Mouse (Mus musculus) R1 (cell line): ENCODE measurements around the gene Tmem245.

Experiments
- DNase-seq: peaks from one replicate; pipeline ENCODE4 v3.0.0-alpha.2; 2018; ENCODE audit warnings: low read depth, low spot score

Gene Tmem245

DNA sequence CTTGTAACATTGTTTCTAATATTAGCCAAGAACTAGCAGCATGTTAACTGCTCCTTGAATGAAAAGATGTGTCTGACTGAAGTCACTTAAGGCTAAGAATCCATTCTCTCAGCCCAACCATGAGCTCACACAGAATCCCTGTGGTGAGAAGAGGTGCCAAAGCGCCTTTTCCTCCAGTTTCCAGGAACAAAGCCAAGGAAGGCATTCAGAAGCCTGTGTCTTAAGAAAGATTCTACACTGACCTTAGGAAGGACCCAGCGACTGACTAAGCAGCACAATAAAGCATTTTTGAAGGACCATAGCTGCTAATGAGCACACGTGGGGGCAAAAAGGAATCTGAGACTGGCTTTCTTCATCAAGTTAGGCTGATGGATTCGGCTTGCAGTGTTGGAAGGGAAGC is 81.3 kb downstream of the Tmem245 start:
- peak; percentile 49 for DNase-seq

DNA sequence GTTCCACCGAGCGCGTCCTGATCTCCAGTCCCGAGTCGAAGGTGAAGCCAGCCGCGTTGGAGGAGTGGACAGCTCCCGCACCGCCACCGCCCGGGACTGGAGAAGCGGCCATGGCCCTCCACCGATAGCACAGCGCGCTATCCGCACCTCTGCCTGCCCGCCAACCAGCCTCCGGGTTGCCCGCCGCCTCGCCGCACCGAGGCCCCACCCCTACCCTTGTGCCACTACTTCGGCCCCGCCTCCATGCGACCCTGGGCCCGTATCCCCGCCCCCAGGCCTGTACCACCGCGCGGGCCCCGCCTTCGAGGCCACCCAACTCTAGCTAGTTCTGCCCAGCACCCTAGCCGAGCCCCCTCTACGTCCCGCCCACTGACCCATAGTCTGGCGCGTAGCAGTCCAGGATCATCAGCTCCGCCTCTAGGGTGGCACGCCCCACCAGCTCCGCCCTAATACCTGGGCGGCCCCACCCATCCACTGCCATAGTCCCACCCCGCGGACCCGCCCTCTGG is 82.2 kb downstream of the Tmem245 start, which contains the start of gene Ctnnal1:
Ctnnal1 (minus strand) TSS at position 186 of the 509 bp plus-strand sequence.
- DNase-seq: peak; percentile 97

DNA sequence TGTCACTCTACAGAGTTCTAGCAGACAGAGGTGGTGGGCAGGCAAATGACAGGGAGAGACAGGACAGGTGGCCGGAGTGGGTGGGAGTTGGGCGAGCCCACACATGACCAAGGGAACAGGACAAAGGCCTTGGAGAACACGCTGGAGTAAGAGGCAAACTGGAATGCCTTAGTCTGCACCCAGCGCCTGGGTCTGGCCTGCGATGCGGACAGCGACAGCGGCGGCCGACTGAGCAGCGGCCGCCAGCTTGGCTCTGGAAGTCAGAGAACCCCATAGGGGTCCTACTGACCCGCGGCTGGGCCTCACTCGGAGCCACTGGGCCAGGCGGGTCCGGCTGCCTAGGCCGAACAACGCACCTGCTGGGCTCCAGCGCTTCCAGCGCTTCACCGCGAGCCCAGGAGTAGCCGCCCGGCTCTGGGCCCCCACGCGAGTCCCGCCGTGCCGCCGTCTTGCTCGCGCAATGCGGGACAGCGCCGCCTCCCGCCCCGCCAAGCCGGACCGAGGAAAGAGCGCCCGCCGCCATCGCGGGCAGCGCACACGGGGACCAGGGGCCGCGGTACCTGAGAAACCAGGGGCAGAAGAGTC is 82.7 kb downstream of the Tmem245 start:
- peak; percentile 56 for DNase-seq

DNA sequence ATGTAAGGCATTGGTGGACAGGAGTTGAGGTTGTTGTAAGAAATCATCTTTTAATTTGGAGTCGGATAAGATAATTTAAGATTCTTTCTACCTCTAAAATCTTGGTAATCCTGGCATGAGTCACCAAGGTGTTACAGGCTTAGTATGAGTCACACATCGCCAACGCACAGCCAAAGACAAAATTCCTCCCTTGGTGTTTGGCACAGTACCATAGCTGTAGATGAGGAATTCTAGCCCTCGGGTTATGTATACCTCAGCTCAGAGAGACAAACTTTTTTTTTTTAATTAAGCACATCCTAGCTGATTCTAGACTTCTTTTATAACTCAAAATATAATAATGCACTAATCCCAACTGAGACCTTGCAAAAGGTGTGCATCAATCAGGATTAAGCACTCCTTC is 83.2 kb downstream of the Tmem245 start:
- no peak for DNase-seq

DNA sequence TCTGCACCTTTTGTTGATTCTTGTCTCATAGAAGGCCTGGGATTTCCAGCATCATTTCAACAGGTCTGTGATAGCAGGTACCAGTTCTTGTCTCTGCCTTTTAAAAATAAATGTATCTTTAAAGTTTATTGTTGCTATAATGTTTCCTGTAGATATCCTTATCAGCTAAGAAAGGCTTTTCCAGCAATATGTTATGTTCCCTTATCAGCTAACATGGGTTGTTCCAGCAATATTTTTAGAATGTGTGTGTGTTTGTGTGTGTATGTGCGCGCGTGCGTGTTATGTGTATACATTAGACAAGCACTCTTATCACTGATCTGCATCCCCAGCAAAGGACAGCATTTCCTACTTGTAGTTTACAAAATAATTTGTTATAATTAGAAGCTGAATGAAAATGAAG is 85.7 kb downstream of the Tmem245 start:
- no peak for DNase-seq

DNA sequence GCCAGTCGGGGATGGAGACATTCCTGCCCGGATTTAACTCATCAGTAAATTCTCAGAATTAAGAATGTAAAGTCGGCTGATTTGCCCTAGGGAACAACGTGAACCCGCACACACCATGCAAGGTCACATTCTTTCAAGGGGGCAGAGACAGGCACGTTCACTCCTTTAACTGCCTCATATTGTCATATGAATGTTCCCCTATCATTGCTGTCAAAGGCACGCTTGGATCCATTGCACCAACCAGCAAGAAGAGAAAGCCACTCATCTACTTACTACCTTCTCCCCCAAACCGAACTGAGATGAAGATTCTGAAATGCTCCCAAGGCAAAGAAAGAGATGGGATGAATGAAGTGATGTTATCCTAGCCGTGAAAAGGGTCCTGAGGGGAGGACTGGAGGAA is 88.5 kb downstream of the Tmem245 start:
- DNase-seq: peak; percentile 90

DNA sequence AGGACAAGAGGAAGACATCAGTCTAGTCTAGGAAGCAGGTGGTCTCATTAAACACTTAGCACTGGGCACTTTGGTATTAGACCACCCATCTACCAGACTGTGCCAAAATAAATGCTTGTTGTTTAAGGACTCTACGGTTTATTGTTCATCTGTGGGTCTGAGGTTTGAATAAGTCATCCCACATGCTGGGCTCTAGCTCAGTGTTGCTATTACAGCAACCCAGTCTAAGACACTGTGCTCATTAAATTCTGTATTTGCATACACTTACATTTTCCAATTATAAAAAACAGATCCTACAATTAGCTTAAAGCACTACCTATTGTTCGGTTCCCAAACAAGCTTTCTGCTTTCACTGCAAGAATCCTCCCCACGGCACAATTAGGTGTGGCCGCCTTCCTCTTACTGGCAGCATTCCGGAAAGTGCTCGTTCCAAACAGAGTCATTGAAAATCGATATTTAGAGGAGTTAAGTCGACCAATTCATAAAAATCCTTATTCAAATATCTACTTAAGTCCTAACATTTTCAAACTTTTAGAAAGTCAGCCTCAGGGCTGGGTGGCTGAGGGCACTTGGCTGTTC is 90.8 kb downstream of the Tmem245 start:
- peak; percentile 55 for DNase-seq

DNA sequence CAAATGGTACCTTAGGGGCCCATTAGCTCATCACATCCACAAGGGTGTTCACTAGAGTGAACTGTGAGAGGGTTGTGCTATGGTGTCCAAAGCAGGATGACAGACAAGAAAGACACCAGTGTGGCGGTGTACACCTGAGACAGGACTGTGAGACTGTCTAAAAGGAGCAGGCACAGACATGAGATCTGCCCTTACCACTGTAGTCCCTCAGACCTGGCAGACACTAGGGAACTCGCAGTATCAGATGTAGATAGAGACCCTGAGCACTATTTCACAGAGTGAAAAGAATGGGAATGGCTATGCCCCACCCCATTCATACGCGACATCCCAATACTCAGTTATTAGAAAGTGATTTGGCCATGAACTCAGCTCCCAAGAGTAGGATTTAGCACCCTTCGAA is 91.3 kb downstream of the Tmem245 start:
- no peak for DNase-seq

DNA sequence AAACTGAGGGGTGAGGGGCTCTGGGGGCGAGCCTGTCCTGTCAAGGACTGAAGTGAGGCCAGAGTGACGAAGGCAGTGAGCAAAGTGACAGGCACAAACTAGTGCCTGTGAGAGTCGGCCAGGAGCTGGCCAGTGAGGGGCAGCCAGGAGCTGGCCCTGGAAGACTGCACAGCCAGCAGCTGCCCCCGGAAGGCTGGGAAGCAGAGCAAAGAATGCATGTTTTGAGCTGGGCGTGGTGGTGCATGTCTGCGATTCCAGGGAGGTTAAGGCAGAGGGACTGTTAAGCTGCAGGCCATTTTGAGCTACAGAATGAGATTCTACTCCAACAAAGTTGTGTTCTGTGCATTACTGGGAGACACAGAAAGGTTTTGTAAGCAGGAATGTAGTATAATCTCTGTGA is 96.5 kb downstream of the Tmem245 start:
- no peak for DNase-seq

DNA sequence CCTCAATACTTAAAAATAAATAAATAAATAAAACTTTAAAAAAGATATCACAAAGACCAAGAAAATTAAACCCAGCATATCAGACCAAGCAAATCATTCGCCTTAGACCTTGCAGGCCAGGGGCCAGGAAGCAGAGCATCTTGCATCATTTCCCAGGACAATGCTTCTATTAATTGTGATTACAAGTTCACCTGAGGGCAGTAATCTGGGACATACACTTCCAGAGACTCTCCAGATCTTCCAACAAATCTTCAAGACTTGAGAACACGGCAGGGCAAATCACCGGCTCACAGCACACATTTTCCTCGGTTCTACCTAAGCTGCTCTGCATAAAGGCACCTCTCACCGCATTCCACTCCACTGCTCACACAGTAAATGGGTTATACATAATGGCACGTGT is 99.2 kb downstream of the Tmem245 start:
- no peak for DNase-seq

DNA sequence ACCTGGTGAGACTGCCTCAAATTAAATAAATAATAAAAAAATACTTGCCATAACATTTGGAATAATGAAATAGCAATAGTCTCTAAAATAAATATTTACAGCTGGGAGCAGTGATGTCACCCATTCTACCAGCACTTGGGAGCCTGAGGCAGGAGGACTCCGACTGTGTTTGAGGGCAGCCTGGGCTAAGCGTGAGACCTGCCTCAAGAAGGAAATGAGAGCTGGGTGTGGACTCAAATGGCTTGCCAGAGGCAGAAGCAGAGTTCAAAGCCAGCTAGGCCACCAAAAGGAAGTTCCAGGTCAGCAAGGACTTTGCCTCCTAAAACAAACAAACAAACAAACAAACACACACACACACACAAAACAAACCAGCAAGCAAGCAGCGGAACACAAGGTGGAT is 99.8 kb downstream of the Tmem245 start:
- DNase-seq: no peak

DNA sequence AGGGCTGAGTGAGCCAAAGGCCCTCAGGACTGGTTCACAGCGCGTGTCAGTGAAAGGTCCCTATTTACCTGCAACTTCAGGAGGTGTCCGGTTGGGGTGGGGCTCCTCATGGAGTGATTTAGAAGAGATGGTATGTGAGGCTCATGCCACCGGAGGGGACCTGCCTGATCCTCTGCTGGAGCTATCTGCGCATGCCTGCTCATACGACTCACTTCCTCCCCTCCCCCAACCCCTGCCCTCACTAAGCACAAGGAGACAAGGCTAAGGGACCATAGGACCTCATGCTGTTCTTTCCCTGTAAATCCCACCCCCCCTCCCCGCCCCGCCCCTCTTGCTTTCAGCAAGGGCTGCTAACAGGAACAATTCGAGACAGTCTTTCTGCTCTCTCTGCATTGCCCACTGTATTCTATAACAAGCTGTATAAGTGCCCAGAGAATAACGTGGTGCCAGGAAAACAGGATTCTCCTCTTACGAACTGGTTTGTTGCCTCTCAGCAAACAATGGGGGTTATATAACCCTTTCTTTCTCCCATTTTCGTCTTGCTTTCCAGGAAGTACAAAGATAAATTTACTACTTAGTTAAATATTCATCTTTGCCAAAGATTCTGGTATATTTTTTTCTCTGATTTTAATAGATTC is 101.2 kb downstream of the Tmem245 start:
- peak; percentile 96 for DNase-seq

DNA sequence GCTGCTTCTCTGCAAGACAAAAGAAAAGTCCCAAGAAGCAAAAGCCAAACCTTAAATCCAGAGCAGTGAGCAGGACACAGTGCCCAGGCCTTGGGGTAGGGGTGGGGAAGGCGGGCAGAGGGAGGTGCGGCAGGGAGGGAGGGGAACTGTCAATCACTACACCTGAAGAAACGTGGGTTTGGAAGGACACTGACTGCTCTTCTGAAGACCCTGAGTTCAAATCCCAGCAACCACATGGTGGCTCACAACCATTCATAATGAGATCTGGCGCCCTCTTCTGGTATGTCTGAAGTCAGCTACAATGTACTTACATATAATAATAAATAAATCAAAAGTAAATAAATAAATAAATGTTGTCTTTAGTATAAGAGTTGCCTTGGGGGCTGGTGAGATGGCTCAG is 102.3 kb downstream of the Tmem245 start:
- peak; percentile 58 for DNase-seq

DNA sequence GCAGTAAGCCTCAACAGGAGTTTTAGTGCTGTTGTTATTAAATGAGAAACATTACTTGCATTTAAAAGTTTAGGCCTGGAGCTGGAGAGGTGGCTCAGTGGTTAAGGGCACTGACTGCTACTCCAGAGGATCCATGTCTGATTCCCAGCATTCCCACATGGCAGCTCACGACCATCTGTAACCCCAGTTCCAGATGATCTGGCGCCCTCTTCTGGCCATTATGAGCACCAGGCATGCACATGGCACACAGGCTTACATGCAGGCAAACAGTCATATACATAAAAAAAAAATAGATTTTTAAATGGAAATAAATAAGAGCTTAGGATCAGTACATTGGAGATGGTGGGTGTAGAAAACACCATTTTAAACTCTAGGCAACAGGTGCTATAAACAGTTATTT is 103.3 kb downstream of the Tmem245 start:
- peak; percentile 82 for DNase-seq

DNA sequence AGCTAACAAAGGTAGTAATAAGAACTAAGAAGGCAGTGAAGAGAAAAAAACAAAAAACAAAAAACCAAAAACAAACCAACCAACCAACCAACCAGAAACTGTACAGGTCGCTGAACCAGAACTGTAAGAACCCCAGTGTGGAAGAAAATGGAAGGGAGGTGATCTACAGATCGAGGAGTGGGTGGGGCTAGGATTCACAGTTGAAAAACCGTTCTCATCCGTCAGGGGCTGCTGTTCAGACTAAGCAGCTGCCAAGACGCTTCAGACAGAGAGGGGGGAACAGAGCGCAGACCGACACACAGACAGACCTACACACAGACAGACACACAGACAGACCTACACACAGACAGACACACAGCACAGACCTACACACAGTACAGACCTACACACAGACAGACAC is 104.7 kb downstream of the Tmem245 start:
- DNase-seq: peak; percentile 56

DNA sequence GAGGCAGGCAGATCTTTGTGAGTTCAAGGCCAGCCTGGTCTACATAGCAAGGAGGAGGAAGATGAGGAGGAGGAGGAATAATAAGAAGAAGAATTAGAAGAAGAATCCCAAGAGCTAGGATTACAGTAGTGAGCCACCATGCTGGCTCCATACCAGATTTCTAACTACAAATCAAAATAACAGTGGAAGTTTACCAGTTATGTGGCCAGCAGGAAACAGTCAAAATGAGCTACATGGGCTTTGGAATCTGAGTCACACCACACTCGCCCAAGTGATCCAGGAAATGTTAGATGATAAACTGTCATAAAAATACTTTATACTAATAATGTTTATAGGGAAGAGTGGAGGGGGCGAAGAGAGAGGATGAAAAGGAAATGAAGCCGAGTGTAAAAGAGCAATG is 106.9 kb downstream of the Tmem245 start:
- no peak for DNase-seq

DNA sequence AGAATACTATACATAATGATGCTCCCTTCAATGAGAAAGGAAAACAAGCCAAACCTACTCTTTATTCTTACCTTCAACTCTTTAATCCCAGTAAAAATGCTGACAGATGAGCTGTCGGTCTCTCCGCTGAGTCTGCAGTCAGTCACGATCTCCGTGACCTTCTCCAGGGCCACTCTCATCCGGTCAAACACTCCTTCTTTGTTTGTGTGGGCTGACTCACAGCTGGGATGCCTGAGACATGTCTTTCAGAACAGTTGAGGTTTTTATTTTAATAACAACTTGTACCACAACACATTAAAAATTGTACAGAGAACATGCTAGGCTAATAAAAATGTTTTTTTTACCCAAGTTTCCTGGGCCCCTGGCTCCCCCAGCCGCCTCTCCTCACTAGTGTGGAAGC is 109.6 kb downstream of the Tmem245 start:
- no peak for DNase-seq

DNA sequence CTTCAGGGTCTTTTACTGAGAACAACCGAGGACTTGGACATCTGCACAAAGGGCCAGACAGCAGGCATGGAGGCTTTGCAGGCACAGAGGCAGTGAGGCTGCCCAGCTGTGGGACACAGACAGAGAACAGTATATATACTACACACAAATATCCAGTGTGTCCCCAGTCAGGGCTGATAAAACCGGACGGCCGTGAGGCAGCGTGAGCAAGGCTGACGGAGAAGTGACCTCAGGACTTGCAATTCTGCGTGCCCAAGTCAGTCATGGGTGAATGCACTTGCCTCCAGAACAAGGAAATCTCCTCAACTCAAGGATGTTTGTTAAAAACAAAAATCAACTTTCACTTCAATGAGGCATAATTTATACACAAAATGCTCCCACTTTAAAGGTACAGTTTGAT is 115.2 kb downstream of the Tmem245 start:
- no peak for DNase-seq

DNA sequence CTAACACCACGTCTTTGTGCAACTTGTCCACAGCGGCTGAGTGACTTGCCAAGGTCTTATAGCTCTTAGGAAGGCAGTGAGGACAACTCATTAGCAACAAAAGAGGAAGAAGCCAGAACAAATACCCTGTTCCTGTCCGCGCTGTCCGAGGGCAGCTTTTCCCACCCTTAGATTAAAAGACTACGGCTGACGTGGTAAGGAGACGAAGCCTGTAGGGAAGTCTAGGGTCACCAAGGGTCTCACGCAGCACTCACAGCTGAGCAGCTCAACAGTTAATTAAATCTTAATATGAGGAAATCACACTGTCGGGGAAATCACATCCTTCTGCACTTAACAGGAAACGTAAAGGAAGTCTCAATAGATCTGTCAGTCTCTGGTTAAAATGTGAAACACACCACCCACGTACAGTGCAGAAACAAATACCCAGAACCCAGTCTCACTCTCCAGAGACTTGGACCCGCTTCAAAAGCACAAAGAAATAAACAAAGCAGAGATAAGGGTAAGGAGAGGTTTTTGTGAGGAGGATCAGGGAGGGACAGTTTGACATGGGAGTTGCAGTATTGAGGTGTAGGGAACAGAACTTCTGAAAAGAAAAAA is 116.1 kb downstream of the Tmem245 start:
- no peak for DNase-seq

DNA sequence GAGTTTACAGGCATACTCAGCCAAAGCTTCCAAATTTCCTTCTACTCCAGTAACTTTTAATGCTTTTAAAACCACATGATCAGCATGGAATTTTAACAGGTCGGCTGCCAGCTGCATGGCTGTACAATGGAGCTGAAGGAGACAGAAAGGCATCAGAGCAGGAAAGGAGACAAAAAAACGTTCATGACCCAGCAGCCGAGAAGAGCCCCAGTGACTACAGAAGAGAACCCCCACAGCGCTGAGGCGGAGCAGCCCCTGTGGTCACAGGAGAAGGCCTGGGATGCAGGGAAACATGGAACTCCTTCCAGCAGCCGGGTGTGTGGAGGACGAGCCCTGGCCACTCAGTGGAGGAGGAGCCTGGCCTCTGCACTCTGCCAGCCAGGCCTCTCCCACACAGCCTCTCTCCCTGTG is 117.7 kb downstream of the Tmem245 start:
- no peak for DNase-seq

DNA sequence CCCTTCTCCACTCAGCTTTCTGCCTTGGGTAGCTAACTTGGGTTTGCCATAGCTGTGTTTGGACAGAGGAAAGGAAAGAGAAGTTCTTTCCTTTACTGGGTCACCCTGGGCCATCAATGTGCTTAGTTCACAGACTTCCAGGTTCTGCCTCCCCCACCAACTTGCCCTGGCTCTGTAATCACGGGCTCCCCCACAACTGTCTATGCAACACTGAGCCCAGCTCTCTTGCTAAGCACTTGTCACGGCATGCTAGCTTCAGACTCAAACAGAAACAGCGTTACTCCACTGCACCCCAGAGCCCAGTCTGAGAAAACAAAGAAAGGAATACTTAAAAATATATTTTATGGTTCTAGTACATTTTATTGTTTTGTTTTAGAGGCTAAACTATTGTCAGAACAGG is 118.3 kb downstream of the Tmem245 start:
- no peak for DNase-seq

DNA sequence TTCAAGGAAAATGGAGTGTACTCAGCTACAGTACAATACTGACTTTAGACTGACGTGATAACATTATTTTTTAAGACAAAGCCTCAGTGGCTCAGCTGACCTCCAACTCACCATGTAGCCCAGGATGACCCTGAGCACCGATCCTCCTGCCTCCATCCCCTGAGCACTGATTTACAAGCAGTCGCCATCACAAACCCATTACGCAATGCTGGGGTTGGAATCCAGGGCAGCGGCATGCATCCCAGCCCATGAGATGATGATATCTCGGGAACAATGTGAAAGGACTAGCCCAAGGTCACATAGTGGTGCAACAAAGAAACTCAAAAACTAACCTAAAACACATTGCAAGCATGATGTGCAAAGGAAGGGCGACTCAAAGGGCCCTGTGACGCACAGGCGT is 123.0 kb downstream of the Tmem245 start:
- DNase-seq: no peak

DNA sequence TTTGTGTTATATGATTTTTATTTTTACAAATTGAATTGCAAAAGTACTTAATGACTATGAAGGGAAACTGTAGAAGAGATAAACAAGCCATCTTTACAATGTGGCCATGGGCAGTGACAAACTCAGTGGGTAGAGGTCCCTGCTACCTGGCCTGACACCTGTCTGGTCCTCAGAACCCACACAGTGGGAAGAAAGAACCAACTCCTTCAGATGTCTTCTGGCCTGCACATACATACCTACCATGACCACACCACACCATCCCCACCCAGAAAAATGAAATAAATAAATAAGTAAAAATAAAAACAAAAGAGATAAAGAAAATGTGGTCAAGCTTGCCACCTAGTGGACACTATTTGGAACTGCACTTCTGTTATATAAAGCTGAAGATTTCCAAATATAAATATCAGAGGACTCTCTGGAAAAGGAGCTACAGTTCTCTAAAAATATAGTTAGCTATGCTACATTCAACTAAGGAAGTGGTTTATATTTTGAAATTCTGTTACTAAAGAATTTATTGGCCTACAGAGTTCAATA is 127.2 kb downstream of the Tmem245 start:
- no peak for DNase-seq
